Mouse (Mus musculus) midbrain, embryonic 15.5 days (tissue): ENCODE data around the gene Vegfa. TPM values are rescaled to one million over a fixed set of nuclear protein-coding genes. Genes with fewer than 3 reads are reported as not detected.
A peak's percentile ranks its signal among the peaks of the same experiment; 100 is the strongest.

Source experiments
- ATAC-seq: fragments of 200-750 bp; cut with Nextera tagmentation; replicated peaks from 2 replicates; pipeline ENCODE4 v1.8.0; 2017; ENCODE audit warnings: moderate TSS enrichment
- H3K27ac ChIP-seq: fragments of 300-500 bp; sonication (generic); 2 replicates; pipeline ENCODE4 v1.5.1; 2015; ENCODE audit warnings: mild to moderate bottlenecking, inconsistent platforms
- H3K27me3 ChIP-seq: fragments of 300-500 bp; sonication (generic); replicated peaks from 2 replicates; pipeline ENCODE4 v1.6.1; 2015; ENCODE audit warnings: inconsistent platforms
- H3K36me3 ChIP-seq: fragments of 300-500 bp; sonication (generic); replicated peaks from 2 replicates; pipeline ENCODE4 v1.6.1; 2015; ENCODE audit warnings: inconsistent platforms
- H3K4me1 ChIP-seq: fragments of 300-500 bp; sonication (generic); 2 replicates; pipeline ENCODE4 v1.6.1; 2015; ENCODE audit warnings: inconsistent platforms
- H3K4me2 ChIP-seq: fragments of 300-500 bp; sonication (generic); 2 replicates; pipeline ENCODE4 v1.6.1; 2015; ENCODE audit warnings: inconsistent platforms, mild to moderate bottlenecking, moderate library complexity
- H3K4me3 ChIP-seq: fragments of 300-500 bp; sonication (generic); 2 replicates; pipeline ENCODE4 v1.5.1; 2015; ENCODE audit warnings: mild to moderate bottlenecking, inconsistent platforms
- H3K9ac ChIP-seq: fragments of 300-500 bp; sonication (generic); 2 replicates; pipeline ENCODE4 v1.6.1; 2015; ENCODE audit warnings: mild to moderate bottlenecking, inconsistent platforms
- H3K9me3 ChIP-seq: fragments of 300-500 bp; sonication (generic); 2 replicates; pipeline ENCODE4 v1.6.1; 2016; ENCODE audit warnings: inconsistent platforms
- WGBS: fragments of 180-500 bp; shearing (Covaris S2); methylation state at CpG from one replicate; pipeline ENCODE4 v1.1.7; 2015; ENCODE audit warnings: mixed read lengths; 5-methylcytosine and 5-hydroxymethylcytosine counted together
- polyA plus RNA-seq: library from polyadenylated mRNA; unstranded; fragments of >200 nt; fragmentation: Nextera tagmentation; extraction: Ambion mirVana; gene quantifications from 2 replicates; pipeline ENCODE4 v1.2.1, GENCODE M21; 2015

The Vegfa gene
- 4.0 and 5.4 TPM in 2 replicates for polyA plus RNA-seq

- Histone ChIP-seq H3K4me2 (peak within 1 kb of the TSS; percentile 92), H3K36me3 (no peaks in the 10 kb centered on the region), H3K9ac (peak within 1 kb of the TSS; percentile 73), H3K27me3 (no peaks in the 10 kb centered on the region), H3K4me1 (peaks cover 38% of the 10 kb centered on the region), H3K9me3 (no peaks in the 10 kb centered on the region), H3K4me3 (peak within 1 kb of the TSS; percentile 71), H3K27ac (peak within 1 kb of the TSS; percentile 85)
- ATAC-seq, result peak; percentile 79
- 1% methylated on average over 40 of the region's 40 CpGs for WGBS
Observed at GRCm38 (mm10) chr17:46032257-46032991, at the start of gene Vegfa. Vegfa (minus strand) TSS chr17:46032369.

GRCm38 (mm10) chr17:46081657-46082056 is 49.5 kb upstream of the Vegfa start:
- WGBS, result 70% methylated on average over 7 of the region's 7 CpGs
- Histone ChIP-seq H3K27ac (no peak overlapping the region), H3K9me3 (no peaks in the 10 kb centered on the region), H3K4me1 (peaks cover 10% of the 10 kb centered on the region), H3K36me3 (no peaks in the 10 kb centered on the region), H3K4me2 (no peak overlapping the region), H3K9ac (no peak overlapping the region), H3K4me3 (no peak overlapping the region), H3K27me3 (no peaks in the 10 kb centered on the region)
- ATAC-seq, result no peak

- Histone ChIP-seq H3K27ac (no peak overlapping the region), H3K4me1 (peaks cover 10% of the 10 kb centered on the region), H3K4me3 (no peak overlapping the region), H3K9ac (no peak overlapping the region), H3K4me2 (no peak overlapping the region), H3K36me3 (no peaks in the 10 kb centered on the region), H3K27me3 (no peaks in the 10 kb centered on the region), H3K9me3 (no peaks in the 10 kb centered on the region)
- ATAC-seq, result no peak
- 52% methylated on average over 5 of the region's 5 CpGs for WGBS
Observed at GRCm38 (mm10) chr17:46081042-46081441, 48.9 kb upstream of the Vegfa start.

- H3K27me3 ChIP-seq, result no peaks in the 10 kb centered on the region
- H3K4me3 ChIP-seq, result no peak overlapping the region
- H3K9me3 ChIP-seq, result no peaks in the 10 kb centered on the region
- no peak overlapping the region for H3K4me2 ChIP-seq
- no peaks in the 10 kb centered on the region for H3K36me3 ChIP-seq
- H3K27ac ChIP-seq, result no peak overlapping the region
- ATAC-seq, result no peak
- H3K9ac ChIP-seq, result no peak overlapping the region
- H3K4me1 ChIP-seq, result peaks cover 10% of the 10 kb centered on the region
- 63% methylated on average over 7 of the region's 7 CpGs for WGBS
Observed at GRCm38 (mm10) chr17:46080388-46080787, 48.2 kb upstream of the Vegfa start.

GRCm38 (mm10) chr17:46079037-46079436 is 46.9 kb upstream of the Vegfa start:
- H3K4me3 ChIP-seq, result no peak overlapping the region
- no peak overlapping the region for H3K4me2 ChIP-seq
- no peak overlapping the region for H3K27ac ChIP-seq
- peaks cover 4% of the 10 kb centered on the region; the same call in 1 of the 2 replicates for H3K4me1 ChIP-seq
- 72% methylated on average over 2 of the region's 2 CpGs for WGBS
- H3K27me3 ChIP-seq, result no peaks in the 10 kb centered on the region
- H3K9ac ChIP-seq, result no peak overlapping the region
- no peaks in the 10 kb centered on the region for H3K36me3 ChIP-seq
- no peaks in the 10 kb centered on the region for H3K9me3 ChIP-seq
- no peak for ATAC-seq

GRCm38 (mm10) chr17:46077921-46078534 is 45.9 kb upstream of the Vegfa start:
- H3K4me2 ChIP-seq, result no peak overlapping the region
- H3K27ac ChIP-seq, result no peak overlapping the region
- no peak for ATAC-seq
- no peaks in the 10 kb centered on the region for H3K9me3 ChIP-seq
- H3K36me3 ChIP-seq, result no peaks in the 10 kb centered on the region
- H3K4me3 ChIP-seq, result no peak overlapping the region
- no peaks in the 10 kb centered on the region for H3K27me3 ChIP-seq
- H3K9ac ChIP-seq, result no peak overlapping the region
- H3K4me1 ChIP-seq, result no peaks in the 10 kb centered on the region
- WGBS, result 94% methylated on average over 12 of the region's 12 CpGs

GRCm38 (mm10) chr17:46076260-46076551 is 44.0 kb upstream of the Vegfa start:
- no peaks in the 10 kb centered on the region for H3K9me3 ChIP-seq
- ATAC-seq, result no peak
- no peak overlapping the region for H3K4me3 ChIP-seq
- no peaks in the 10 kb centered on the region for H3K4me1 ChIP-seq
- H3K9ac ChIP-seq, result no peak overlapping the region
- no peak overlapping the region for H3K4me2 ChIP-seq
- WGBS, result 67% methylated on average over 1 of the region's 1 CpGs
- no peaks in the 10 kb centered on the region for H3K27me3 ChIP-seq
- no peaks in the 10 kb centered on the region for H3K36me3 ChIP-seq
- H3K27ac ChIP-seq, result no peak overlapping the region

- Histone ChIP-seq H3K9ac (no peak overlapping the region), H3K9me3 (no peaks in the 10 kb centered on the region), H3K27ac (no peak overlapping the region), H3K36me3 (no peaks in the 10 kb centered on the region), H3K4me2 (no peak overlapping the region), H3K4me1 (no peaks in the 10 kb centered on the region), H3K27me3 (no peaks in the 10 kb centered on the region), H3K4me3 (no peak overlapping the region)
- 76% methylated on average over 5 of the region's 5 CpGs for WGBS
- ATAC-seq, result no peak
Observed at GRCm38 (mm10) chr17:46075551-46076259, 43.5 kb upstream of the Vegfa start.

- H3K9ac ChIP-seq, result no peak overlapping the region
- 63% methylated on average over 3 of the region's 3 CpGs for WGBS
- no peaks in the 10 kb centered on the region for H3K36me3 ChIP-seq
- H3K4me2 ChIP-seq, result no peak overlapping the region
- H3K27me3 ChIP-seq, result no peaks in the 10 kb centered on the region
- no peak overlapping the region for H3K27ac ChIP-seq
- no peaks in the 10 kb centered on the region for H3K9me3 ChIP-seq
- no peak overlapping the region for H3K4me3 ChIP-seq
- no peaks in the 10 kb centered on the region for H3K4me1 ChIP-seq
- no peak for ATAC-seq
Observed at GRCm38 (mm10) chr17:46075116-46075485, 42.9 kb upstream of the Vegfa start.

GRCm38 (mm10) chr17:46074398-46075115 is 42.4 kb upstream of the Vegfa start:
- H3K4me3 ChIP-seq, result no peak overlapping the region
- no peak overlapping the region for H3K9ac ChIP-seq
- no peak for ATAC-seq
- no peak overlapping the region for H3K27ac ChIP-seq
- H3K27me3 ChIP-seq, result no peaks in the 10 kb centered on the region
- H3K36me3 ChIP-seq, result no peaks in the 10 kb centered on the region
- H3K4me1 ChIP-seq, result no peaks in the 10 kb centered on the region
- H3K9me3 ChIP-seq, result no peaks in the 10 kb centered on the region
- H3K4me2 ChIP-seq, result no peak overlapping the region
- 77% methylated on average over 7 of the region's 7 CpGs for WGBS

GRCm38 (mm10) chr17:46073730-46074301 is 41.6 kb upstream of the Vegfa start:
- H3K27me3 ChIP-seq, result no peaks in the 10 kb centered on the region
- no peak overlapping the region for H3K4me3 ChIP-seq
- no peak overlapping the region for H3K4me2 ChIP-seq
- no peak for ATAC-seq
- H3K27ac ChIP-seq, result no peak overlapping the region
- H3K9ac ChIP-seq, result no peak overlapping the region
- H3K9me3 ChIP-seq, result no peaks in the 10 kb centered on the region
- H3K4me1 ChIP-seq, result no peaks in the 10 kb centered on the region
- H3K36me3 ChIP-seq, result no peaks in the 10 kb centered on the region
- 74% methylated on average over 23 of the region's 23 CpGs for WGBS

- no peaks in the 10 kb centered on the region for H3K36me3 ChIP-seq
- 87% methylated on average over 3 of the region's 3 CpGs for WGBS
- H3K27ac ChIP-seq, result no peak overlapping the region
- no peaks in the 10 kb centered on the region for H3K9me3 ChIP-seq
- no peaks in the 10 kb centered on the region for H3K4me1 ChIP-seq
- H3K27me3 ChIP-seq, result no peaks in the 10 kb centered on the region
- H3K4me2 ChIP-seq, result no peak overlapping the region
- no peak overlapping the region for H3K9ac ChIP-seq
- no peak overlapping the region for H3K4me3 ChIP-seq
- ATAC-seq, result no peak
Observed at GRCm38 (mm10) chr17:46071531-46071930, 39.4 kb upstream of the Vegfa start.
